ENCODE assay signal across 10 mouse cellular contexts in the genomic region with DNA sequence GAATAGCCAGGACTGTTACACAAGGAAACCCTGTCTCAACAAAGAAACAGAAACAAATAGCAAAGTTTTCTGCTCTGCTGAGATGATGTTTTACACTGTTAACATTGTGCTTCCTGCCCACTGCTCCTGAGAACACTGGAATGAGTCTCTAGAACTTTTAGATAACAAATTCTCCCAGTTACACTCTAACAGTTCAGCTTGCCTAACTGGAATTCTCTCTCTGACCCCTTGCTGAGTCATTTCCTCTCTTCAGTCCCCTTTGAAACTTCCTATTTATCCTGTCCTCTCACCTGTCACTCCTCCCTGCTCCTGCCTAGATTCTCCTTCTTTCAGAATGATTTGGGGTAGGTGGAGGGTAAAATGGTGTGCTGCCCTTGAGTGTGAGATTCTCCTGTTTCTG. TPM values are rescaled to one million over a fixed set of nuclear protein-coding genes. Genes with fewer than 3 reads are reported as not detected.
A peak's percentile ranks its signal among the peaks of the same experiment; 100 is the strongest.
DNase-seq lines count a peak whose midpoint lies in the region; ATAC-seq lines count a peak whose summit lies in the region.
"Had no signal": no experiment of that assay in that cellular context is flagged by ENCODE, and none has a peak within 500 bp of the region (broad histone marks: within the 10 kb centered on the region; RNA-seq: fewer than 3 reads in every experiment).

No protein-coding gene starts in this region.

- H3K27me3 ChIP-seq in heart, embryonic 12.5 days (replicated peaks): no peaks in the 10 kb centered on the region
- no peaks in the 10 kb centered on the region for H3K27me3 ChIP-seq in lung, embryonic 16.5 days (ENCODE audit: control insufficient read depth, insufficient read depth, low read depth, low read length)
- no peaks in the 10 kb centered on the region for H3K27me3 ChIP-seq in heart, embryonic 16.5 days (ENCODE audit: control insufficient read depth, insufficient read depth, low read length)
- H3K27me3 ChIP-seq in stomach, embryonic 15.5 days (replicated peaks): no peaks in the 10 kb centered on the region
- no peaks in the 10 kb centered on the region for H3K27me3 ChIP-seq in midbrain, embryonic 11.5 days (ENCODE audit: control insufficient read depth, insufficient read depth, low read length)

- intact Hi-C loops in heart, postnatal 25 days (cut with DNase I): loop anchor here (5.0 kb wide), 1 partner anchor 33 kb away; no protein-coding TSS in a partner anchor

- no peaks in the 10 kb centered on the region for H3K9me3 ChIP-seq in heart, embryonic 12.5 days (replicated peaks)
- H3K9me3 ChIP-seq in lung, embryonic 16.5 days (ENCODE audit: control insufficient read depth, low read length): no peaks in the 10 kb centered on the region
- H3K9me3 ChIP-seq in heart, embryonic 16.5 days (replicated peaks; ENCODE audit: control insufficient read depth, low read length): peaks cover 1% of the 10 kb centered on the region; the same call in 1 of the 2 replicates
- H3K9me3 ChIP-seq in stomach, embryonic 15.5 days: no peaks in the 10 kb centered on the region
- no peaks in the 10 kb centered on the region for H3K9me3 ChIP-seq in midbrain, embryonic 11.5 days (ENCODE audit: control insufficient read depth, low read length)
- H3K9me3 ChIP-seq: forebrain, embryonic 10.5 days had no signal

- no peak overlapping the region; the same call in 1 of the 2 replicates for H3K9ac ChIP-seq in heart, embryonic 12.5 days
- no peak overlapping the region for H3K9ac ChIP-seq in lung, embryonic 16.5 days (ENCODE audit: low read length)
- no peak overlapping the region for H3K9ac ChIP-seq in heart, embryonic 16.5 days (ENCODE audit: low read length)
- H3K9ac ChIP-seq in stomach, embryonic 15.5 days: no peak overlapping the region
- no peak overlapping the region for H3K9ac ChIP-seq in midbrain, embryonic 11.5 days (ENCODE audit: low read length)

- DNase-seq in heart, postnatal 25 days (ENCODE audit: low spot score): no peak
- DNase-seq in lung, postnatal 36 days: no peak
- DNase-seq in midbrain, embryonic 11.5 days (ENCODE audit: low spot score, missing footprints): no peak
- DNase-seq in thymus, postnatal 0 days (ENCODE audit: low spot score): no peak

- H3K36me3 ChIP-seq in heart, embryonic 12.5 days: no peaks in the 10 kb centered on the region
- H3K36me3 ChIP-seq in lung, embryonic 16.5 days (ENCODE audit: control insufficient read depth, insufficient read depth, low read length): no peaks in the 10 kb centered on the region
- no peaks in the 10 kb centered on the region for H3K36me3 ChIP-seq in heart, embryonic 16.5 days (ENCODE audit: control insufficient read depth, insufficient read depth)
- no peaks in the 10 kb centered on the region for H3K36me3 ChIP-seq in stomach, embryonic 15.5 days
- no peaks in the 10 kb centered on the region for H3K36me3 ChIP-seq in midbrain, embryonic 11.5 days (ENCODE audit: control insufficient read depth, insufficient read depth, low read length)
- H3K36me3 ChIP-seq: forebrain, embryonic 10.5 days had no signal

- no peak overlapping the region for H3K4me3 ChIP-seq in heart, embryonic 12.5 days
- H3K4me3 ChIP-seq in lung, embryonic 16.5 days (ENCODE audit: low read length): no peak overlapping the region
- H3K4me3 ChIP-seq in heart, embryonic 16.5 days (ENCODE audit: low read length): no peak overlapping the region
- H3K4me3 ChIP-seq in stomach, embryonic 15.5 days (replicated peaks): no peak overlapping the region
- H3K4me3 ChIP-seq in midbrain, embryonic 11.5 days (ENCODE audit: low read depth, low read length): no peak overlapping the region
- H3K4me3 ChIP-seq: forebrain, embryonic 10.5 days had no signal

- H3K27ac ChIP-seq in heart, embryonic 12.5 days (ENCODE audit: poor library complexity, severe bottlenecking): peak overlapping the region; percentile 77
- H3K27ac ChIP-seq in lung, embryonic 16.5 days (ENCODE audit: low read length): peak overlapping the region; percentile 53
- H3K27ac ChIP-seq in heart, embryonic 16.5 days (ENCODE audit: low read length): peak overlapping the region; percentile 46
- H3K27ac ChIP-seq in stomach, embryonic 15.5 days: peak overlapping the region; percentile 27; the same call in 1 of the 2 replicates
- H3K27ac ChIP-seq in midbrain, embryonic 11.5 days (ENCODE audit: low read depth, low read length): no peak overlapping the region
- H3K27ac ChIP-seq: forebrain, embryonic 10.5 days; hindbrain, postnatal 0 days had no signal

- peaks cover 25% of the 10 kb centered on the region for H3K4me1 ChIP-seq in heart, embryonic 12.5 days (replicated peaks)
- peaks cover 14% of the 10 kb centered on the region for H3K4me1 ChIP-seq in lung, embryonic 16.5 days (replicated peaks; ENCODE audit: control insufficient read depth, insufficient read depth, low read length)
- peaks cover 21% of the 10 kb centered on the region for H3K4me1 ChIP-seq in heart, embryonic 16.5 days (ENCODE audit: control insufficient read depth, insufficient read depth, low read length)
- H3K4me1 ChIP-seq in stomach, embryonic 15.5 days: peaks cover 3% of the 10 kb centered on the region; the same call in 1 of the 2 replicates
- H3K4me1 ChIP-seq in midbrain, embryonic 11.5 days (ENCODE audit: control insufficient read depth, insufficient read depth, low read length): peaks cover 7% of the 10 kb centered on the region

- no peak for ATAC-seq in heart, embryonic 12.5 days (ENCODE audit: insufficient number of reproducible peaks, low FRiP score)
- no peak for ATAC-seq in lung, embryonic 16.5 days (ENCODE audit: low read depth)
- no peak for ATAC-seq in heart, embryonic 16.5 days (replicated peaks; ENCODE audit: extremely low read depth, insufficient read depth, low FRiP score)
- no peak for ATAC-seq in stomach, embryonic 15.5 days (ENCODE audit: insufficient read depth, low FRiP score, low read depth)
- ATAC-seq in midbrain, embryonic 11.5 days (ENCODE audit: low FRiP score): no peak
- ATAC-seq: hindbrain, postnatal 0 days had no signal

- H3K4me2 ChIP-seq in heart, embryonic 12.5 days: no peak overlapping the region
- no peak overlapping the region for H3K4me2 ChIP-seq in lung, embryonic 16.5 days (ENCODE audit: low read depth, low read length)
- H3K4me2 ChIP-seq in heart, embryonic 16.5 days (ENCODE audit: low read depth, low read length): no peak overlapping the region
- H3K4me2 ChIP-seq in stomach, embryonic 15.5 days: no peak overlapping the region
- no peak overlapping the region for H3K4me2 ChIP-seq in midbrain, embryonic 11.5 days

RNA-seq across cellular contexts. Expression of gene Strn3, which starts 2.4 kb away (rescaled TPM):
- polyA plus RNA-seq in heart, embryonic 12.5 days (2016; fragmentation: Nextera tagmentation; extraction: Ambion mirVana): 54.8 and 58.6 TPM in 2 replicates
- 100 to 1,000 TPM; 104 to 105 TPM for total RNA-seq in heart, postnatal 25 days (2021)
- 36.1 and 37.4 TPM in 2 replicates for polyA plus RNA-seq in lung, embryonic 16.5 days (2015; fragmentation: Nextera tagmentation; extraction: Ambion mirVana)
- 37.2 and 38.8 TPM in 2 replicates for polyA plus RNA-seq in heart, embryonic 16.5 days (2015; fragmentation: Nextera tagmentation; extraction: Ambion mirVana)
- 38.9 and 40.6 TPM in 2 replicates for polyA plus RNA-seq in stomach, embryonic 15.5 days (2015; fragmentation: Nextera tagmentation; extraction: Ambion mirVana)
- 55.2 and 56.1 TPM in 2 replicates for polyA plus RNA-seq in midbrain, embryonic 11.5 days (2014; fragmentation: Nextera tagmentation; extraction: Ambion mirVana)
- 27.3 and 31.2 TPM in 2 replicates for polyA plus RNA-seq in thymus, postnatal 0 days (2015; fragmentation: Nextera tagmentation; extraction: Ambion mirVana)

RNA-seq across cellular contexts. Expression of gene Ap4s1, which starts 3.3 kb away (rescaled TPM):
- 36.3 and 36.6 TPM in 2 replicates for polyA plus RNA-seq in heart, embryonic 12.5 days (2016; fragmentation: Nextera tagmentation; extraction: Ambion mirVana)
- 10 to 100 TPM; 48.8 to 55.6 TPM for total RNA-seq in heart, postnatal 25 days (2021)
- 26.8 and 29.5 TPM in 2 replicates for polyA plus RNA-seq in lung, embryonic 16.5 days (2015; fragmentation: Nextera tagmentation; extraction: Ambion mirVana)
- 32.5 and 38.0 TPM in 2 replicates for polyA plus RNA-seq in heart, embryonic 16.5 days (2015; fragmentation: Nextera tagmentation; extraction: Ambion mirVana)
- 27.7 and 31.3 TPM in 2 replicates for polyA plus RNA-seq in stomach, embryonic 15.5 days (2015; fragmentation: Nextera tagmentation; extraction: Ambion mirVana)
- polyA plus RNA-seq in midbrain, embryonic 11.5 days (2014; fragmentation: Nextera tagmentation; extraction: Ambion mirVana): 56.9 and 62.0 TPM in 2 replicates
- 41.7 and 42.4 TPM in 2 replicates for polyA plus RNA-seq in thymus, postnatal 0 days (2015; fragmentation: Nextera tagmentation; extraction: Ambion mirVana)
